Mouse (Mus musculus): ENCODE measurements around the gene Ttc8.

Gene Ttc8

GRCm38 (mm10) chr12:98973461-98973860 lies 53.1 kb downstream of the Ttc8 start:
- no peak for DNase-seq (ENCODE audit: low spot score)

GRCm38 (mm10) chr12:98974157-98974804 lies 53.9 kb downstream of the Ttc8 start:
- DNase-seq (ENCODE audit: low spot score), result no peak

- no peak for DNase-seq (ENCODE audit: low spot score)
These were observed 60.7 kb downstream of the Ttc8 start for GRCm38 (mm10) chr12:98981081-98981480.

GRCm38 (mm10) chr12:98984785-98985184 lies 64.4 kb downstream of the Ttc8 start:
- no peak for DNase-seq (ENCODE audit: low spot score)

- DNase-seq (ENCODE audit: low spot score), result no peak
These were observed 70.9 kb downstream of the Ttc8 start for GRCm38 (mm10) chr12:98991076-98991829.

- DNase-seq (ENCODE audit: low spot score), result no peak
These were observed 71.4 kb downstream of the Ttc8 start for GRCm38 (mm10) chr12:98991830-98992216.

GRCm38 (mm10) chr12:98993736-98994135 lies 73.4 kb downstream of the Ttc8 start:
- DNase-seq (ENCODE audit: low spot score), result no peak

GRCm38 (mm10) chr12:98994366-98994765 lies 74.0 kb downstream of the Ttc8 start:
- DNase-seq (ENCODE audit: low spot score), result no peak

GRCm38 (mm10) chr12:98995881-98996280 lies 75.5 kb downstream of the Ttc8 start:
- no peak for DNase-seq (ENCODE audit: low spot score)

GRCm38 (mm10) chr12:98996581-98996988 lies 76.2 kb downstream of the Ttc8 start:
- no peak for DNase-seq (ENCODE audit: low spot score)

GRCm38 (mm10) chr12:98997046-98997445 lies 76.7 kb downstream of the Ttc8 start:
- DNase-seq (ENCODE audit: low spot score), result no peak

GRCm38 (mm10) chr12:98998662-98999428 lies 78.5 kb downstream of the Ttc8 start:
- DNase-seq (ENCODE audit: low spot score), result no peak

- DNase-seq (ENCODE audit: low spot score), result no peak
These were observed 79.9 kb downstream of the Ttc8 start for GRCm38 (mm10) chr12:99000310-99000709.

- DNase-seq (ENCODE audit: low spot score), result no peak
These were observed 82.7 kb downstream of the Ttc8 start for GRCm38 (mm10) chr12:99003046-99003445.

GRCm38 (mm10) chr12:99004752-99005151 lies 84.4 kb downstream of the Ttc8 start:
- DNase-seq (ENCODE audit: low spot score), result no peak

GRCm38 (mm10) chr12:99008786-99009185 lies 88.4 kb downstream of the Ttc8 start:
- DNase-seq (ENCODE audit: low spot score), result no peak

- DNase-seq (ENCODE audit: low spot score), result no peak
These were observed 89.1 kb downstream of the Ttc8 start for GRCm38 (mm10) chr12:99009430-99009829.

- no peak for DNase-seq (ENCODE audit: low spot score)
These were observed 89.7 kb downstream of the Ttc8 start for GRCm38 (mm10) chr12:99010044-99010443.

GRCm38 (mm10) chr12:99011161-99011861 lies 90.9 kb downstream of the Ttc8 start:
- peak; percentile 44 for DNase-seq (ENCODE audit: low spot score)

GRCm38 (mm10) chr12:99015870-99016269 lies 95.5 kb downstream of the Ttc8 start:
- no peak for DNase-seq (ENCODE audit: low spot score)

- no peak for DNase-seq (ENCODE audit: low spot score)
These were observed 104.1 kb downstream of the Ttc8 start for GRCm38 (mm10) chr12:99024430-99024960.

- no peak for DNase-seq (ENCODE audit: low spot score)
These were observed 105.9 kb downstream of the Ttc8 start for GRCm38 (mm10) chr12:99026291-99026690.
